Mouse (Mus musculus): ENCODE measurements around the gene Amph. TPM values are rescaled to one million over a fixed set of nuclear protein-coding genes. Genes with fewer than 3 reads are reported as not detected.

Amph gene
- polyA plus RNA-seq, 1 experiment from 2014 or later, result 0.50 TPM

DNA sequence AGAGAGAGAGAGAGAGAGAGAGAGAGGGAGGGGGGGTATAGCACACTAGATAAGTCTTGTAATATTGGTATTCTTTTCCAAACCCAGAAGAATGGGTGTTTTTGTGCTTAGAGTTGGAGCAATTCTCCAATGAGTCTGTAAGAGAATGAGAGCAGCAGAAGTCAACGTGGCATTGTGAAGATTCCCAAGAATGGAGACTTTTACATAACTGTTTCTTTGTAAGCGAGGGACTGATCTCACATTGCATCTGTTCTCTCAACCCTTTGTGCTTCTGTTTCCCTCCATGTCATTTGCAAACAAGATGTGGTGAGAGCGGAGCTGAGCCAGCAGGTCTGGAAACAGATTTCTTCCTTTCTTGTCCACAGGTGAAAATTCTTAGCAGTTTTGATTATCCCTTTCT, 60.4 kb downstream of the Amph start:
- WGBS, result 75% methylated on average over 3 of the region's 3 CpGs
- H3K9ac ChIP-seq (ENCODE audit: low read length), result no peak overlapping the region

DNA sequence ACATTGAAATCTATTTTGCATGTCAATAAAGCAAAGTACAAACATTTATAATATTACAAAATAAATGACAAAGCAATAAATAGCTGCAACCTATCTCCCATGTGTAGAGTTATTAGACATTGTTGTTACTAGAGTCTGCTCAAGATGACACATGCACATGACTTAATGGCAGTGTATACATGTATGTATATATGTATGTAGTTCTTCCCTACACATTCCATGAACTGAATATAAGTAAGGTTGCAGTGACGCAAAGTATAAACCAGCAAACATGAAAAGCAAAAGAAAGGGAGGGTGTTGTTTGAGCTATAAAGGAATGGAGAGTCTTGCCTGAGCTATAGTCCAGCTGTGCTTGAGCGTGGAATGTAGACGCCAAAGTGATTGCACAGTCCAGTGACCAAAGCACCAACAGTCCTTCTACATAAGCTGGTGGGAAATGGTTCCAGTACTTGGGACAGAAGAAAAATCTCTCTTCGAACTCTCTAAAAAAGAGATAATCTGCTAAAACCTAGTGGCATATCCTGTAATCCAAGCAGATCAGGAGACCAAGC, 66.9 kb downstream of the Amph start:
- no peaks in the 10 kb centered on the region for H3K9me3 ChIP-seq (replicated peaks; ENCODE audit: control insufficient read depth, low read length)
- 84% methylated on average over 4 of the region's 4 CpGs for WGBS
- no peak for ATAC-seq (replicated peaks; ENCODE audit: extremely low read depth, insufficient read depth, low FRiP score)

More for the DNA sequence above, 60.4 kb downstream of the Amph start:
- Histone ChIP-seq H3K4me3 (ENCODE audit: low read length) (no peak overlapping the region), H3K27ac (ENCODE audit: low read length) (no peak overlapping the region), H3K27me3 (ENCODE audit: control insufficient read depth, insufficient read depth, low read length) (no peaks in the 10 kb centered on the region), H3K4me1 (ENCODE audit: control insufficient read depth, insufficient read depth, low read length) (no peaks in the 10 kb centered on the region), H3K9me3 (replicated peaks; ENCODE audit: control insufficient read depth, low read length) (no peaks in the 10 kb centered on the region), H3K4me2 (ENCODE audit: low read depth, low read length) (no peak overlapping the region), H3K36me3 (ENCODE audit: control insufficient read depth, insufficient read depth) (no peaks in the 10 kb centered on the region)
- ATAC-seq (replicated peaks; ENCODE audit: extremely low read depth, insufficient read depth, low FRiP score), result no peak

DNA sequence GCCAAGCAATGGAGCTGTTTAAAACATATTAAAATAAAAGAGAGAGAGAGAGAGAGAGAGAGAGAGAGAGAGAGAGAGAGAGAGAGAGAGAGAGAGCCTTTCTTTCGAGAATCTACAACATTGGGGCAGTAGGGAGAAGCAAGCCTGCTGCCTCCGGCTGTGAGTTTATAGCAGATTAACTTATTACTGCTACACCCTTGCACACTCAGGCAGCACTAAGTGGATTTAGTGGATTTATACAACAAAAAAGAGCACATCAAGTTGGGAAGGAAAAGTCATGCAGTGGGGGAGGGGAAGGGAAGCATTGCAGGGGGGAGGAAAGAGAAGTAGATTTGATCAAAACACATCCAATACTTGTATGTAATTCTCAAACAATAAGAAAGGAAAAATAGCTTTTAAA, 73.5 kb downstream of the Amph start:
- no peak overlapping the region for H3K9ac ChIP-seq (ENCODE audit: low read length)
- no peaks in the 10 kb centered on the region for H3K9me3 ChIP-seq (replicated peaks; ENCODE audit: control insufficient read depth, low read length)
- WGBS, result 74% methylated on average over 2 of the region's 2 CpGs
- H3K4me1 ChIP-seq (ENCODE audit: control insufficient read depth, insufficient read depth, low read length), result no peaks in the 10 kb centered on the region
- no peak overlapping the region for H3K4me2 ChIP-seq (ENCODE audit: low read depth, low read length)
- no peaks in the 10 kb centered on the region for H3K36me3 ChIP-seq (ENCODE audit: control insufficient read depth, insufficient read depth)
- no peak overlapping the region for H3K4me3 ChIP-seq (ENCODE audit: low read length)
- no peak for ATAC-seq (replicated peaks; ENCODE audit: extremely low read depth, insufficient read depth, low FRiP score)
- no peak overlapping the region for H3K27ac ChIP-seq (ENCODE audit: low read length)
- H3K27me3 ChIP-seq (ENCODE audit: control insufficient read depth, insufficient read depth, low read length), result no peaks in the 10 kb centered on the region

More for the DNA sequence above, 66.9 kb downstream of the Amph start:
- Histone ChIP-seq H3K4me2 (ENCODE audit: low read depth, low read length) (no peak overlapping the region), H3K27me3 (ENCODE audit: control insufficient read depth, insufficient read depth, low read length) (no peaks in the 10 kb centered on the region), H3K36me3 (ENCODE audit: control insufficient read depth, insufficient read depth) (no peaks in the 10 kb centered on the region), H3K27ac (ENCODE audit: low read length) (no peak overlapping the region), H3K9ac (ENCODE audit: low read length) (no peak overlapping the region), H3K4me1 (ENCODE audit: control insufficient read depth, insufficient read depth, low read length) (no peaks in the 10 kb centered on the region), H3K4me3 (ENCODE audit: low read length) (no peak overlapping the region)

DNA sequence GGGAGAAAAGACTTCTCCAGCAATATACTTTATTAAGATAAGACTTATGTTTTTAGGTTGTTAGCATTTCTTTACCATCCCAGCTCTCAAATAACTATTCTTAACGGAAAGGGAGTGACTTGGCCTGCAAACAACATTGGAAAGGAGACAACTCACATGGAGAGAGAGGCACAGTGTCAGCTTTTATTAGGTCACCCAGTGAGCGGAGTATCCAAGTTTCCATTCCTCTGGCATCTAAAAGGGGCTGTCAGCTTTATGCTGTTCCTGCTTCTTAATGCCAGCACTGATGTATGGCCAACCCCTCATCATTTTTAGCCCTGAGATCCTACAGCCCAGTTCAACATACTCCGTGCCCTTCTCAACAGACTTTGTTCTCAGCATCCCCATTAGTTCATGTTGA, 74.3 kb downstream of the Amph start:
- Histone ChIP-seq H3K36me3 (ENCODE audit: control insufficient read depth, insufficient read depth) (no peaks in the 10 kb centered on the region), H3K4me2 (ENCODE audit: low read depth, low read length) (no peak overlapping the region), H3K9me3 (replicated peaks; ENCODE audit: control insufficient read depth, low read length) (no peaks in the 10 kb centered on the region), H3K27ac (ENCODE audit: low read length) (no peak overlapping the region), H3K4me1 (ENCODE audit: control insufficient read depth, insufficient read depth, low read length) (no peaks in the 10 kb centered on the region), H3K27me3 (ENCODE audit: control insufficient read depth, insufficient read depth, low read length) (no peaks in the 10 kb centered on the region), H3K4me3 (ENCODE audit: low read length) (no peak overlapping the region), H3K9ac (ENCODE audit: low read length) (no peak overlapping the region)
- ATAC-seq (replicated peaks; ENCODE audit: extremely low read depth, insufficient read depth, low FRiP score), result no peak
- 70% methylated on average over 3 of the region's 3 CpGs for WGBS

DNA sequence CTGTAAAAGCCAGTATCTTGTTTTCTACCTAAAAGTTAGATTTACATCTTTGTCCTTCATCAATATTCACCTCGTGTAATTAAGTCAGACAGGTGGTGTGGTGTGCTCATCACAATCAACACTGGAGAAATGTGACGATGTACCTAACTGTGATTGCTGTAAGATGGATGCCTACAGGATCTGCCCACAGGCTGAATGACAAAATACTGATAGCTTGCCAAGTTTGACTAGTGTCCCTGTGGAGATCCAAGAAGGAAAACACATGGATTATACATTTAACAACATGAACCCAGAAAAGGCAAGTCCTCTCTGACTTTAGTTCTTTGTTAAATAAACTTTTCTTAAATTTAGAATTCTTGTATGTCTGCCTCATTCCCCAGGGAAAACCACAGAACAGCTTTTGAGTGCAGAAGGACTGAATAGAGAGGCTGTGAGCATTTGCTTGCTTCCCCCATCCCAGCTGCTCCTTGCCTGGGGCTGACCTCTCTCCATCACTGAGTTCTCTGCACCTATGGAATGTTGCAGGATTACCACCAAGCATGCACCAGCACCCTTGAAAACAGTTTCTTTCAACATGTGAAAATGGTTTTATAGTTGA, 77.2 kb downstream of the Amph start:
- WGBS, result 65% methylated on average over 2 of the region's 2 CpGs
- ATAC-seq (replicated peaks; ENCODE audit: extremely low read depth, insufficient read depth, low FRiP score), result no peak
- H3K27ac ChIP-seq (ENCODE audit: low read length), result no peak overlapping the region
- no peak overlapping the region for H3K9ac ChIP-seq (ENCODE audit: low read length)
- H3K4me1 ChIP-seq (ENCODE audit: control insufficient read depth, insufficient read depth, low read length), result no peaks in the 10 kb centered on the region
- H3K27me3 ChIP-seq (ENCODE audit: control insufficient read depth, insufficient read depth, low read length), result no peaks in the 10 kb centered on the region
- no peak overlapping the region for H3K4me3 ChIP-seq (ENCODE audit: low read length)
- H3K4me2 ChIP-seq (ENCODE audit: low read depth, low read length), result no peak overlapping the region
- H3K9me3 ChIP-seq (replicated peaks; ENCODE audit: control insufficient read depth, low read length), result no peaks in the 10 kb centered on the region
- no peaks in the 10 kb centered on the region for H3K36me3 ChIP-seq (ENCODE audit: control insufficient read depth, insufficient read depth)

DNA sequence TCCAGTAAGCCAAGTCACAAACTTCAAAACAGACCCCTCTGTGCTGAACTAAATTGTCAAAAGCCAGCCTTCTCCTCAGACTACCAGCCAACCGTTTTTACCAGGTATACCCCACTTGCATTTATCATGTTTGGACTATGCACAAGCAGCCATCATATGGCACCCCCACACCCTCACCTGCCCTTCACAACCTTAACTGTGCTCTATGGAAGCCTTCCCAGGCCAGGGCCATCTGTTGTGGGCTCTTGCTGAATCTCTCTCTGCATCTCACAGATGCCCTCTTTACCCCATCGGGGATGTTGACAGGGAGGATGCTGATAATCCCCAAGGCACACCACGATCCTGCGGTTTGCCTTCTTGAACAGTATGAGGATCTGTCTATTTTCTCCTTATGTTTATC, 77.9 kb downstream of the Amph start:
- Histone ChIP-seq H3K27me3 (ENCODE audit: control insufficient read depth, insufficient read depth, low read length) (no peaks in the 10 kb centered on the region), H3K4me3 (ENCODE audit: low read length) (no peak overlapping the region), H3K27ac (ENCODE audit: low read length) (no peak overlapping the region), H3K4me1 (ENCODE audit: control insufficient read depth, insufficient read depth, low read length) (no peaks in the 10 kb centered on the region), H3K9ac (ENCODE audit: low read length) (no peak overlapping the region), H3K9me3 (replicated peaks; ENCODE audit: control insufficient read depth, low read length) (no peaks in the 10 kb centered on the region), H3K36me3 (ENCODE audit: control insufficient read depth, insufficient read depth) (no peaks in the 10 kb centered on the region), H3K4me2 (ENCODE audit: low read depth, low read length) (no peak overlapping the region)
- ATAC-seq (replicated peaks; ENCODE audit: extremely low read depth, insufficient read depth, low FRiP score), result no peak
- 82% methylated on average over 4 of the region's 4 CpGs for WGBS

DNA sequence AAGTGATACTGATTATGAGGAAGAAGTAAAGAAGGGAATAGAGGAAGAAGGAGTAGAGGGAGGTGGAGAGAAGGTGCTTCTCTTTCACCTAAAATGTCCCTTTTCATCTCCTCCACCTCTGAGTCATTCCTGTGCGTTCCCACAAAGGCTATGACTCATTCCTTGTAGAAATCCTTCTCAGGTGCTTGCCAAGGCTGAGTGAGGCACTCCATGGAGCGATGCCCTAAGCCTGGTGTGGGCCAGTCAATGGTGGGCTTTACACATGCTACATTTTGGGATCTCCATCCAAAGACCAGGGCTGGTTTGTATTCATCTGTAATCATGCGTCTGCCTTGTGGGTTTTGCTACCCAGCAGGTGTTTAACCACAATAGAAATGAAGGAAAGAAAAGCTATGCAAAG, 78.9 kb downstream of the Amph start:
- H3K27ac ChIP-seq (ENCODE audit: low read length), result no peak overlapping the region
- no peak overlapping the region for H3K4me2 ChIP-seq (ENCODE audit: low read depth, low read length)
- WGBS, result 82% methylated on average over 3 of the region's 3 CpGs
- no peak for ATAC-seq (replicated peaks; ENCODE audit: extremely low read depth, insufficient read depth, low FRiP score)
- H3K9ac ChIP-seq (ENCODE audit: low read length), result no peak overlapping the region
- no peaks in the 10 kb centered on the region for H3K4me1 ChIP-seq (ENCODE audit: control insufficient read depth, insufficient read depth, low read length)
- no peaks in the 10 kb centered on the region for H3K36me3 ChIP-seq (ENCODE audit: control insufficient read depth, insufficient read depth)
- no peak overlapping the region for H3K4me3 ChIP-seq (ENCODE audit: low read length)
- no peaks in the 10 kb centered on the region for H3K27me3 ChIP-seq (ENCODE audit: control insufficient read depth, insufficient read depth, low read length)
- H3K9me3 ChIP-seq (replicated peaks; ENCODE audit: control insufficient read depth, low read length), result no peaks in the 10 kb centered on the region

DNA sequence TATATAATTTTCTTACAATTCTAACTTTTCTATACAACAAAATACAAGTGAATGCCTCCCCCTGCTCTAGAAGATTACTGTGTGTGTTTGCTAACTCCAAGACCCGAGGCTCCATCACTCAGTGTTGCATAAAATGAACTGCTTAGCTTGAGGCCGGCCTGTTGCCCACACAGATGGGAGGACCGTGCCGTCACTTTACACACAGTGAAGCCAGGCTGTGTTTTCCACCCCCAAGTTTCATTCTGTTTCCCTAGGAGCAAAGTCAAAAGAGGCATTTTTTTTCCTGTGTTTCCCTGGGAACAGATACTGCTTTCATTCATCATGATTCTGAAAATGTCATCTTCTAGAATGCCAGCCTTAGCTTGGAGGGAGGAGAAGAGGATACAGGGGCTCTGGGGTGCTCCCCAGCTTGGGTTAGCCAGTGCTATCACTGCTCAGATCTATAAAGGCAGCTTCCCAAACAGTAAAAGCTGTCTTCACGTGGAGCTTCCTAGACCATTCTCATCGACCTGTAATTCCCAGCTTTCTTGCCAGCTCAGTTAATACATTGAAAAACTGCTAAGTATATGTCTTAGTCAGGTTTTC, 79.9 kb downstream of the Amph start:
- H3K27me3 ChIP-seq (ENCODE audit: control insufficient read depth, insufficient read depth, low read length), result no peaks in the 10 kb centered on the region
- H3K9ac ChIP-seq (ENCODE audit: low read length), result no peak overlapping the region
- H3K4me2 ChIP-seq (ENCODE audit: low read depth, low read length), result no peak overlapping the region
- no peak for ATAC-seq (replicated peaks; ENCODE audit: extremely low read depth, insufficient read depth, low FRiP score)
- no peak overlapping the region for H3K4me3 ChIP-seq (ENCODE audit: low read length)
- no peaks in the 10 kb centered on the region for H3K9me3 ChIP-seq (replicated peaks; ENCODE audit: control insufficient read depth, low read length)
- no peak overlapping the region for H3K27ac ChIP-seq (ENCODE audit: low read length)
- 69% methylated on average over 6 of the region's 6 CpGs for WGBS
- no peaks in the 10 kb centered on the region for H3K36me3 ChIP-seq (ENCODE audit: control insufficient read depth, insufficient read depth)
- H3K4me1 ChIP-seq (ENCODE audit: control insufficient read depth, insufficient read depth, low read length), result no peaks in the 10 kb centered on the region

DNA sequence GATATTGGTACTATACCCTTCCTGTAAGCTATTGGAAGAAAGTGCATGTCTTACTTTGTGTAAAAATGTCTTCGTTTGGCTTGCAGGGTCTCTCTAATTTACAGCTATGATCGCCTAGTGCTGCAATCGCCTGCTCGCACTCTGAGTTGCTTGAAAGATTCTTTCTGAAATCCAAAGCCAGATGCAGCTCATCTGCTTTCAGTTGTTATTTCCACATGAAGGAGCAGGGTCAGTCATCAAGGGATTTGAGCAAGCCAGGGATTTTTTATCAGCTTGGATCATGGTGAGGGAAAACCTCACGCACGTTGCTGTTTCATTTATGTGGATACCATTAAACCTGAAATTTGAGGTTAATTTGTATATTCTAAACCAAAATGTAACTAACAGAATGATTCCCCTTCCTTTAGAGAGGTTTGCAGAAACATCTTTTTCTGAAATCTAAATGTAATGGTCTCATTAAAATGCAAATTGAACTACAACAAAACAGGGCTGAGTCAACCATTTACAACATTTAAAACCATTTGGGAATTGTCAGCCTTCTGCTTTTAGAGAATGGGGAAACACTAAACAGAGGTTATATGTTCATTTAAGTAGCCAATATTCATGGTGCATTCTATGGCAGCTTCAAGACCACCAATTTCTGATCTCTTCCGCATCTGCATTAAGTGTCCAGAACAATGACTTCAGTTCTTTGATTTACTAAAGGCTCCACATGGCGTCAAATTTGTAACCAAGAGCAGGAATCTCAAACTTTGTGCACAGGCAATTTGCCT, 84.1 kb downstream of the Amph start:
- no peak overlapping the region for H3K4me3 ChIP-seq (ENCODE audit: low read length)
- no peaks in the 10 kb centered on the region for H3K36me3 ChIP-seq (ENCODE audit: control insufficient read depth, insufficient read depth)
- H3K4me1 ChIP-seq (ENCODE audit: control insufficient read depth, insufficient read depth, low read length), result no peaks in the 10 kb centered on the region
- H3K27ac ChIP-seq (ENCODE audit: low read length), result no peak overlapping the region
- no peaks in the 10 kb centered on the region for H3K27me3 ChIP-seq (ENCODE audit: control insufficient read depth, insufficient read depth, low read length)
- H3K9ac ChIP-seq (ENCODE audit: low read length), result no peak overlapping the region
- no peak for ATAC-seq (replicated peaks; ENCODE audit: extremely low read depth, insufficient read depth, low FRiP score)
- H3K4me2 ChIP-seq (ENCODE audit: low read depth, low read length), result no peak overlapping the region
- no peaks in the 10 kb centered on the region for H3K9me3 ChIP-seq (replicated peaks; ENCODE audit: control insufficient read depth, low read length)
- WGBS, result 84% methylated on average over 8 of the region's 8 CpGs
